Mouse (Mus musculus) brain, embryonic 14.5 days (tissue): ENCODE measurements around the gene Ddb1.

Experiments
- CTCF ChIP-seq: fragments of 200-500 bp; IDR thresholded peaks from 2 replicates; pipeline ENCODE4 v1.5.1; 2012; ENCODE audit warnings: inconsistent platforms, mild to moderate bottlenecking, moderate library complexity, borderline replicate concordance; ENCODE audit not compliant: insufficient read depth, insufficient read length; ENCODE audit errors: extremely low read depth
- POLR2A ChIP-seq: fragments of 200-500 bp; IDR thresholded peaks from 2 replicates; pipeline ENCODE4 v1.6.1; 2012; ENCODE audit warnings: mild to moderate bottlenecking, inconsistent platforms, borderline replicate concordance; ENCODE audit not compliant: poor library complexity, insufficient read depth, insufficient read length, severe bottlenecking; ENCODE audit errors: extremely low read depth

- TF ChIP-seq CTCF (no peak), POLR2A (no peak)
Measured at GRCm38 (mm10) chr19:10557430-10557829, 47.7 kb upstream of the Ddb1 start.
